Mouse (Mus musculus): ENCODE measurements around the gene Mfsd4b1. TPM values are rescaled to one million over a fixed set of nuclear protein-coding genes. Genes with fewer than 3 reads are reported as not detected.
"Not testable (repeated sequence)": the region's sequence is repeated elsewhere in the genome, so short reads cannot be mapped to it uniquely, and the experiment has no call there.

Mfsd4b1 gene
- polyA plus RNA-seq, 1 experiment from 2014 or later = 12.0 TPM

- Histone ChIP-seq H3K4me3 (ENCODE audit: low read length) (no peak overlapping the region), H3K27me3 (ENCODE audit: insufficient read depth, low read length) (no peaks in the 10 kb centered on the region), H3K9ac (replicated peaks; ENCODE audit: low read length) (no peak overlapping the region), H3K36me3 (ENCODE audit: insufficient read depth, low read length) (no peaks in the 10 kb centered on the region), H3K27ac (ENCODE audit: low read length) (no peak overlapping the region), H3K4me2 (replicated peaks; ENCODE audit: low read depth, low read length) (no peak overlapping the region), H3K4me1 (ENCODE audit: insufficient read depth, low read length) (no peaks in the 10 kb centered on the region), H3K9me3 (ENCODE audit: low read length) (no peaks in the 10 kb centered on the region)
- ATAC-seq (ENCODE audit: low FRiP score, low TSS enrichment) = no peak
- WGBS = 69% methylated on average over 5 of the region's 5 CpGs
Measured at GRCm38 (mm10) chr10:40018261-40018860, 6.7 kb downstream of the Mfsd4b1 start.

DNA sequence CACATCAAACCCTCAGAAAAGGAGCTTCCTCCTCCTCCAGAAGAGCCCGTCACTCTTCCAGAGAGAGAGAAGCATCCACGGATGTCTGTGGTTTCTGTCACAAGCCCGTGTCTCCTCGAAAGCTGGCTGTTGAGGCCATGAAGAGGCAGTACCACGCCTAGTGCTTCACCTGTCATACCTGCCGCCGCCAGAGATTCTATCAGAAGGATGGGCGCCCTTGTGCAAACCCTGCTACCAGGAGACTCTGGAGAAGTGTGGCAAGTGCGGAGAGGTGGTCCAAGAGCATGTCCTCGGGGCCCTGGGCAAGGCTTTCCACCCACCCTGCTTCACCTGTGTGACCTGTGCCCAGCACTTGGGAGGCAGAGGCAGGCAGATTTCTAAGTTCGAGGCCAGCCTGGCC is 15.5 kb downstream of the Mfsd4b1 start:
- peaks cover 6% of the 10 kb centered on the region; the same call in 1 of the 2 replicates for H3K4me1 ChIP-seq (ENCODE audit: insufficient read depth, low read length)
- no peak overlapping the region for H3K4me3 ChIP-seq (ENCODE audit: low read length)
- ATAC-seq (ENCODE audit: low FRiP score, low TSS enrichment) = no peak
- H3K9me3 ChIP-seq (ENCODE audit: low read length) = no peaks in the 10 kb centered on the region
- 81% methylated on average over 11 of the region's 11 CpGs for WGBS
- no peak overlapping the region for H3K9ac ChIP-seq (replicated peaks; ENCODE audit: low read length)
- H3K36me3 ChIP-seq (ENCODE audit: insufficient read depth, low read length) = no peaks in the 10 kb centered on the region
- H3K27me3 ChIP-seq (ENCODE audit: insufficient read depth, low read length) = no peaks in the 10 kb centered on the region
- H3K27ac ChIP-seq (ENCODE audit: low read length) = no peak overlapping the region
- H3K4me2 ChIP-seq (replicated peaks; ENCODE audit: low read depth, low read length) = no peak overlapping the region

GRCm38 (mm10) chr10:40008847-40009246 is 16.2 kb downstream of the Mfsd4b1 start:
- H3K9me3 ChIP-seq (ENCODE audit: low read length); H3K4me1 ChIP-seq (ENCODE audit: insufficient read depth, low read length); H3K4me2 ChIP-seq (replicated peaks; ENCODE audit: low read depth, low read length); H3K27ac ChIP-seq (ENCODE audit: low read length); H3K4me3 ChIP-seq (ENCODE audit: low read length); H3K36me3 ChIP-seq (ENCODE audit: insufficient read depth, low read length); H3K9ac ChIP-seq (replicated peaks; ENCODE audit: low read length); H3K27me3 ChIP-seq (ENCODE audit: insufficient read depth, low read length); ATAC-seq (ENCODE audit: low FRiP score, low TSS enrichment): not testable (repeated sequence)
- 80% methylated on average over 4 of the region's 4 CpGs for WGBS

DNA sequence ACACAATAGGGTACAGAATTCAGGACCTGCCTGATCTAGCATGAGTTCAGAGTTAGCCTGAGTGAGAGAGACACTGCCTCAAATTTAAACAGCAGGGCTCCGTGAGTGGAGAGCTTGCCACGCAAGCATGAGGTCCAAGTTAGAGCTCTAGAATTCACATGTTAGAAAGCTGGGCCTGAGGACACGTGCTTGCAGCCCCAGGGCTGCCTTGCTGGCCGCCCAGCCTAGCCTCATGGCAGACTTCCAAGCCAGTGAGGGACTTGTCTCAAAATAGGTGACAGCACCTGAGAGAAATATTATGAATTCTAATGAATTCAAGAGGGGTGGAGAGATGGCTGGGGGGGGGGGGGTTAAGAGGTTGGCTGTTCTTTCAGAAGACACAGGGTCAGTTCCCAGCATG is 17.1 kb downstream of the Mfsd4b1 start:
- Histone ChIP-seq H3K4me2 (replicated peaks; ENCODE audit: low read depth, low read length) (no peak overlapping the region), H3K9me3 (ENCODE audit: low read length) (no peaks in the 10 kb centered on the region), H3K27ac (ENCODE audit: low read length) (no peak overlapping the region), H3K4me1 (ENCODE audit: insufficient read depth, low read length) (peaks cover 6% of the 10 kb centered on the region; the same call in 1 of the 2 replicates), H3K36me3 (ENCODE audit: insufficient read depth, low read length) (no peaks in the 10 kb centered on the region), H3K27me3 (ENCODE audit: insufficient read depth, low read length) (no peaks in the 10 kb centered on the region), H3K9ac (replicated peaks; ENCODE audit: low read length) (no peak overlapping the region), H3K4me3 (ENCODE audit: low read length) (no peak overlapping the region)
- no peak for ATAC-seq (ENCODE audit: low FRiP score, low TSS enrichment)
- 86% methylated on average over 4 of the region's 4 CpGs for WGBS

DNA sequence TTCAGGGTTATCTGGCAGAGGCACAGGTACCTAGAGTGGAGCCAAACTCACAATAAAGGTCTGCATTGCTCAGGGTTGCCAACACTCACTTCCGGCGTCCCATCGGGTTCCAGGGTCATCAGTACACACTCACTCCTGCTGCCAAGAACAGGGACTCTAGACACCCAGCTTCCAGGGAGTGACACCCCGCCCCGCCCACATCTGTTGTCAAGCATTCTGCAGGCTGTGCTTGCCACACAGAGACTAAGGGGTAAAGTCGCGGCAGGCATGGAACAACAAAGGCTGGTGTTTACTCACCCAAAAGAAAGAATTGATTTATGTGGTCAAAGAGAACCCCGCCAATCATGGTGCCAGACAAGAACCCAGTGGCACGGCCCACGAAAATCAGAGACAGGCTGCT is 18.1 kb downstream of the Mfsd4b1 start:
- Histone ChIP-seq H3K27ac (ENCODE audit: low read length) (no peak overlapping the region), H3K4me2 (replicated peaks; ENCODE audit: low read depth, low read length) (no peak overlapping the region), H3K9ac (replicated peaks; ENCODE audit: low read length) (no peak overlapping the region), H3K4me1 (ENCODE audit: insufficient read depth, low read length) (peaks cover 6% of the 10 kb centered on the region; the same call in 1 of the 2 replicates), H3K4me3 (ENCODE audit: low read length) (no peak overlapping the region), H3K36me3 (ENCODE audit: insufficient read depth, low read length) (no peaks in the 10 kb centered on the region), H3K27me3 (ENCODE audit: insufficient read depth, low read length) (no peaks in the 10 kb centered on the region), H3K9me3 (ENCODE audit: low read length) (no peaks in the 10 kb centered on the region)
- no peak for ATAC-seq (ENCODE audit: low FRiP score, low TSS enrichment)
- 66% methylated on average over 10 of the region's 10 CpGs for WGBS

- Histone ChIP-seq H3K9me3 (ENCODE audit: low read length) (no peaks in the 10 kb centered on the region), H3K36me3 (ENCODE audit: insufficient read depth, low read length) (no peaks in the 10 kb centered on the region), H3K4me2 (replicated peaks; ENCODE audit: low read depth, low read length) (no peak overlapping the region), H3K4me1 (ENCODE audit: insufficient read depth, low read length) (peaks cover 6% of the 10 kb centered on the region; the same call in 1 of the 2 replicates), H3K9ac (replicated peaks; ENCODE audit: low read length) (no peak overlapping the region), H3K27ac (ENCODE audit: low read length) (no peak overlapping the region), H3K27me3 (ENCODE audit: insufficient read depth, low read length) (no peaks in the 10 kb centered on the region), H3K4me3 (ENCODE audit: low read length) (no peak overlapping the region)
- 90% methylated on average over 2 of the region's 2 CpGs for WGBS
- no peak for ATAC-seq (ENCODE audit: low FRiP score, low TSS enrichment)
Measured at GRCm38 (mm10) chr10:40000746-40001145, 24.3 kb downstream of the Mfsd4b1 start.

DNA sequence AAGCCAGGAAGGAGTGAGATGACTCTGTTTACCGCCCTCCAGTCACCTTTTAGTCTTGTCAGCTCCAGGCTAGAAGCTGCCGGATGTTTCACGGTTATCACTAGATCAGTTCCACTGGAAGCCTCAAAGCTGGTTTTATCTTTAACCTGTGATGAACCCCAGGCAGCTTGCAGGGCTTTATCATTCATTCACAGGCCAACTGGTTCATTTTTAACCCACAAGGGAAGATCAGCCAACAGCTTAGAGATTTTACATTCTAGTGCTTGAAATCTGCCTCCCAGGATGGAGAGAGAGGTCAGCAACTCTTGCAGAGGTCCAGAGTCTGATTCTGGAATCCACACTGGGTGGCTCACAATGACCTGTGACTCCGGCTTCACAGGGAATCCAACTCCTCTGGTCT is 33.9 kb downstream of the Mfsd4b1 start:
- H3K9me3 ChIP-seq (ENCODE audit: low read length) = peaks cover 12% of the 10 kb centered on the region
- H3K27me3 ChIP-seq (ENCODE audit: insufficient read depth, low read length) = no peaks in the 10 kb centered on the region
- H3K4me3 ChIP-seq (ENCODE audit: low read length) = no peak overlapping the region
- H3K36me3 ChIP-seq (ENCODE audit: insufficient read depth, low read length) = no peaks in the 10 kb centered on the region
- no peak overlapping the region for H3K4me2 ChIP-seq (replicated peaks; ENCODE audit: low read depth, low read length)
- peak overlapping the region; percentile 16; the same call in 1 of the 2 replicates for H3K27ac ChIP-seq (ENCODE audit: low read length)
- H3K9ac ChIP-seq (replicated peaks; ENCODE audit: low read length) = no peak overlapping the region
- H3K4me1 ChIP-seq (ENCODE audit: insufficient read depth, low read length) = no peaks in the 10 kb centered on the region; the same call in 1 of the 2 replicates
- 53% methylated on average over 4 of the region's 4 CpGs for WGBS
- ATAC-seq (ENCODE audit: low FRiP score, low TSS enrichment) = 0 out of 2 replicates have a peak, but pooled peaks have one; percentile 50

DNA sequence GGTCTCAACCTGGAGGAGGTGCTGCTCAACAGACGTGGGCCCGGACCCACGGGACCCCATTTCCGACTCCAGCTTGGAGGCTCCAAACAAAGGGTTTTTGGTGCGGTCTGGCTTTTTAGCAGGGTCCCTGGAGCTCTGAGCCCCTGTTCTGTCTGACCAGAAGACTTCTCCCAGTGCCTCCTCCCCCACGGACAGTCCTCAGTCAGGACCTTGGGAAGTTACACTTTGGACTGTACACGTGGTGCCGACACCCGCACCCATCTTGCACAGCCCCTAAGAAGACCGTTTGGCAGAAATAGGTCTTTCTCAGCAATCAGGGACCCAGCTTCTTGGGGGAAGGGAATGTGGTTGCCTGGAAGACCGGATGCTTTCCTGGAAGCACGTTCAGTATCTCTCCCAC is 38.6 kb downstream of the Mfsd4b1 start, which contains the start of gene Mfsd4b5:
Gene Mfsd4b5, minus strand, starts transcription at position 181 of the 400 bp plus-strand sequence.
- no peak within 1 kb of the TSS for H3K4me2 ChIP-seq (replicated peaks; ENCODE audit: low read depth, low read length)
- H3K27me3 ChIP-seq (ENCODE audit: insufficient read depth, low read length) = no peaks in the 10 kb centered on the region
- no peak within 1 kb of the TSS for H3K9ac ChIP-seq (replicated peaks; ENCODE audit: low read length)
- no peak for ATAC-seq (ENCODE audit: low FRiP score, low TSS enrichment)
- H3K9me3 ChIP-seq (ENCODE audit: low read length) = no peaks in the 10 kb centered on the region
- no peak within 1 kb of the TSS for H3K27ac ChIP-seq (ENCODE audit: low read length)
- no peak within 1 kb of the TSS for H3K4me3 ChIP-seq (ENCODE audit: low read length)
- no peaks in the 10 kb centered on the region; the same call in 1 of the 2 replicates for H3K4me1 ChIP-seq (ENCODE audit: insufficient read depth, low read length)
- 89% methylated on average over 12 of the region's 12 CpGs for WGBS
- no peaks in the 10 kb centered on the region for H3K36me3 ChIP-seq (ENCODE audit: insufficient read depth, low read length)

- peak overlapping the region; percentile 68 for H3K27ac ChIP-seq (ENCODE audit: low read length)
- H3K36me3 ChIP-seq (ENCODE audit: insufficient read depth, low read length) = peaks cover 4% of the 10 kb centered on the region; the same call in 1 of the 2 replicates
- 41% methylated on average over 5 of the region's 5 CpGs for WGBS
- ATAC-seq (ENCODE audit: low FRiP score, low TSS enrichment) = peak; percentile 94
- peaks cover 11% of the 10 kb centered on the region for H3K9me3 ChIP-seq (ENCODE audit: low read length)
- H3K27me3 ChIP-seq (ENCODE audit: insufficient read depth, low read length) = no peaks in the 10 kb centered on the region
- no peak overlapping the region for H3K4me2 ChIP-seq (replicated peaks; ENCODE audit: low read depth, low read length)
- no peak overlapping the region for H3K9ac ChIP-seq (replicated peaks; ENCODE audit: low read length)
- no peak overlapping the region for H3K4me3 ChIP-seq (ENCODE audit: low read length)
- no peaks in the 10 kb centered on the region for H3K4me1 ChIP-seq (ENCODE audit: insufficient read depth, low read length)
Measured at GRCm38 (mm10) chr10:39982604-39983003, 42.5 kb downstream of the Mfsd4b1 start.

GRCm38 (mm10) chr10:39978231-39978630 is 46.8 kb downstream of the Mfsd4b1 start:
- H3K9me3 ChIP-seq (ENCODE audit: low read length) = peaks cover 14% of the 10 kb centered on the region
- no peak overlapping the region for H3K4me2 ChIP-seq (replicated peaks; ENCODE audit: low read depth, low read length)
- no peaks in the 10 kb centered on the region for H3K4me1 ChIP-seq (ENCODE audit: insufficient read depth, low read length)
- ATAC-seq (ENCODE audit: low FRiP score, low TSS enrichment) = no peak
- no peak overlapping the region for H3K9ac ChIP-seq (replicated peaks; ENCODE audit: low read length)
- peaks cover 4% of the 10 kb centered on the region; the same call in 1 of the 2 replicates for H3K36me3 ChIP-seq (ENCODE audit: insufficient read depth, low read length)
- 94% methylated on average over 1 of the region's 1 CpGs for WGBS
- H3K4me3 ChIP-seq (ENCODE audit: low read length) = no peak overlapping the region
- H3K27me3 ChIP-seq (ENCODE audit: insufficient read depth, low read length) = no peaks in the 10 kb centered on the region
- H3K27ac ChIP-seq (ENCODE audit: low read length) = no peak overlapping the region

Measured in kidney, embryonic 16.5 days (tissue).